ENCODE assay signal across 8 mouse cellular contexts in genomic region chr15:78913632-78914090, GRCm38 (mm10). TPM values are rescaled to one million over a fixed set of nuclear protein-coding genes. Genes with fewer than 3 reads are reported as not detected.
DNase-seq lines count a peak whose midpoint lies in the region; ATAC-seq lines count a peak whose summit lies in the region.

Pdxp (plus strand) TSS chr15:78913919.

- H3K36me3 ChIP-seq in hindbrain, embryonic 13.5 days: peaks cover 11% of the 10 kb centered on the region

- H3K27me3 ChIP-seq in hindbrain, embryonic 13.5 days: no peaks in the 10 kb centered on the region

- H3K4me3 ChIP-seq in hindbrain, embryonic 13.5 days: peak within 1 kb of the TSS; percentile 65

- H3K4me1 ChIP-seq in hindbrain, embryonic 13.5 days (replicated peaks): peaks cover 36% of the 10 kb centered on the region

- H3K4me2 ChIP-seq in hindbrain, embryonic 13.5 days: peak within 1 kb of the TSS; percentile 84

- ATAC-seq in hindbrain, embryonic 13.5 days (ENCODE audit: low FRiP score): peak; percentile 93

- H3K9me3 ChIP-seq in hindbrain, embryonic 13.5 days: no peaks in the 10 kb centered on the region

- peak within 1 kb of the TSS; percentile 97 for H3K27ac ChIP-seq in hindbrain, embryonic 13.5 days

- peak within 1 kb of the TSS; percentile 89 for H3K9ac ChIP-seq in hindbrain, embryonic 13.5 days

- peak; percentile 95 for DNase-seq in WW6 (ENCODE audit: low read depth, low spot score)
- DNase-seq in cerebellum, postnatal 25 days: peak; percentile 97 to 99
- DNase-seq in frontal cortex, postnatal 14 days (ENCODE audit: low spot score in 2 of 2): peak; percentile 98
- DNase-seq in layer of hippocampus, postnatal 14 days (ENCODE audit: low spot score in 2 of 2): peak; percentile 93 to 98
- DNase-seq in lung, postnatal 10 days: peak; percentile 98
- DNase-seq in ovary, postnatal 36 days (ENCODE audit: low spot score): peak; percentile 87
- DNase-seq in thymus, postnatal 14 days: peak; percentile 98

- under 1% methylated on average over 51 of the region's 51 CpGs for WGBS in hindbrain, embryonic 13.5 days

RNA-seq across cellular contexts. Expression of gene Pdxp, which starts in this region (rescaled TPM):
- polyA plus RNA-seq in hindbrain, embryonic 13.5 days (2015; fragmentation: Nextera tagmentation; extraction: Ambion mirVana): 62.7 and 64.3 TPM in 2 replicates
- 100 to 1,000 TPM; 141 to 146 TPM for total RNA-seq in layer of hippocampus, postnatal 14 days (2021)

Comparison
In these comparisons a context has a peak if more than half of its experiments do, and no peak if none do; other contexts are left out.
1. Peak in every context shown above with its lines: DNase-seq, ATAC-seq, H3K4me3 ChIP-seq and H3K27ac ChIP-seq.